Mouse (Mus musculus): Measurements from ENCODE around the gene Fut9. TPM values are rescaled to one million over a fixed set of nuclear protein-coding genes. Genes with fewer than 3 reads are reported as not detected.

Gene Fut9
- polyA plus RNA-seq (2012; rRNA removed; ENCODE audit: low replicate concordance) = 0.09 and 0.11 TPM in 2 replicates

DNA sequence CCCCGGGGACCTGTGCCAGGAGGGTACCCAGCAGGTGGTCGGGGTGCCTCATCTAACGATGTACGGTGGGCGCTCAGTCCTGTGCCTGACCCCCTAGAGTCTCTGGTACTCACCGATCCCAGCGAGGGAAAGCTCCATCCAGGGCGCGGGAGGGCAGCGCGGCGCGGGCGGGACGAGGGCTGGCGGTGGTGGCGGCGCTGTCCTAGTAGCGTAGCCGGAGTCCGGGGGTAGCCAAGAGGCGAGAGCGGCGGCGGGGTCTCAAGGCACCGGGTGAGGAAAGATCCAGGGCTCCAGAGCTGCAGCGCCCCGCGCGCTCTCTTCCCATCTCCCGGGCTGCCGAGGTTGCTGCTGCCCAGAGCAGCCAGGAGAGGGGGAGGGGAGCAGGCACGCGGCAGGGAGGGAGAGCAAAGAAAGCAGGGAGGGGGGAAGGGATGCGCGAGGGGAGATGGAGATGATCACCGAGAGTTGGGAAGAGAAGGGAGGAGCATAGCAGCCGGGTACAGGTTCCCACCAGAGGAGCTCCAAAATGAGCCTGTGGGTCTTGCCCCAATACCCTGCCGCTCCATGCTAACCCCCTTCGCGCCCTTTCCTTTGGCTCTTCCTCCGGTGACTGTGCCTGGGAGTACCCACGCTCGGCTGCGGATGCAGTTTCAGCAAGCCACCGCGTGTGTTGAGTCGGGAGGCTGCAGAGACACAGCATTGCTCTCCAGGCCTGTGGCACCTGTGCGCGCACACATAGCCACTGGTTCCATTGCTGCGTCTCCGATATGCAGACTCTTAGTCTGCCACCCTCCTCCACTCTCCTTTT, at the start of gene Fut9:
Fut9 (minus strand) TSS at position 769 of the 808 bp plus-strand sequence.

Measured in mammary gland, adult 2 months (tissue).